Mouse (Mus musculus): ENCODE results near the gene Camsap1. TPM values are rescaled to one million over a fixed set of nuclear protein-coding genes. Genes with fewer than 3 reads are reported as not detected.

Camsap1 gene
- 4.2 and 12.4 TPM in 2 replicates for polyA plus RNA-seq (2012; ENCODE audit: low replicate concordance)

DNA sequence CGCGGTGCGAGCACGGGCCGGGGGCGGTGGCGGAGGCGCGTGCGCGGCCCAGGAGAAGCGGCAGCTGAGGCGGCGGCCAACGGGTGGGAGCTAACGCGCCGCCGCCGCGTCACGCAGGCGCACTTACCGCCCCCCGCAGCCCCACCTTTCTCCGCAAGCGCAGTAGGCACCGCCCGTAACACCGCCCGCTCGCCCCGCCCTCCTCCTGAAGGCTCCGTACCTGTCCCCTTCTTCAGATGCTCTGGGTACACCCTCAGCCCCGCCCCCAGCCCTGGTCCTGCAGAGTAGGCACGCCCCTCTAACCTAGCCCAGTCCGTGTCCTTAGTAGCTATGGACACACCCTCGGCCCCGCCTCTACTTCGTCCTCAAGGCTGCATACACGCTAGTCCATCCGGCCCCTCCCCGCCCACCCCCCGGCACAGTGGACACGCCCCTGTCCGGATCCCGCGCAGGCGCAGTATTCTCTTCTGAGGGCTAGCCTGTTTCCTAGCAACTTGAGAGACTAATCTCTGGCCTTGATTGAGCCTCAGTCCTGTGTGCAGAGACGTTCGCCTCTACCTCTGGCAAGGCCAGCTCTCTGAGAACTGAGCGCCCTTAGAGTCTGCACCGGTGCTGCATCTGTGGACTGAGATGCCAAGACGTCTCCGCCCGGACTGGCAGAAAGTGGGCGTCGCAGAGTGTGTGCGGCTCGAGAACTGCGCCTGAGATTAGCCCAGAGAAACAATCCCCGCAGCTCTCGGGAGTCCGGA is at the start of gene Camsap1:
Camsap1 (minus strand) TSS at position 124 of the 749 bp plus-strand sequence.

DNA sequence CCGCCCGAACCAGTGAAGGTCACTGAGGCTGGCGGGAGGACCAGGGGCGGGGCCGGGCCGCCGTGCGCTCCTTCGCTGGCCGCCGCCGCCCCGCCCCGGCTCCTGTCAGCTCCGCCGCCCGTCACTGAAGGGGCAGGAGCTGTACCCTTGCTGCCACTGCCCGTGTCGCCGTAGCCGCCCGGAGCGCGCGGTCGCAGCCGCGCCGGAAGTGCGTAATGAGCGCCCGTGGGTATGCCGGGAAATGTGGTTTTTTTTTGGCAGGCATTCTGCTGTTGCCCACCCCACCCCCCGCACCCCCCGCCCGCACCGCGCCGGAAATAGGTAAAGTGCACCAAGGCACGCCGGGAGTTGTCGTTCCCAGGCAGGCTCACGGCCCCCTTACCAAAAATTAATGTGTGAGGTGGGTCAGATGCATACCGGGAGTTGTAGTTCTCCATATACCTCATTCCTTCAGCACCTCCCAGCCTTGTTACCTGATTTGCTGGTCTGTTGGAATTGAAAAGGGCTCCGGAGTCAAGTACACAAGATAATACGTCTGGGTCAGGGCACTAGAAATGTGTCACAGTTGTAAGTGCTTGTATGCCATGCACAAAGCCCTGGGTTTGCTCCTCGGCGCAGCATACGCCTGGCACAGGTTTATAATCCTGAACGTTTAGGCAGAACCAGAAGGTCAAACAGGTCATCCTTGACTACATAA is 38.6 kb upstream of the Camsap1 start, which contains the start of gene Ubac1:
Ubac1 (minus strand) TSS at position 187 of the 697 bp plus-strand sequence.

Other genes starting within 250 kb of the Camsap1 start
- gene Obp2b, start 246.3 kb downstream of the Camsap1 start, polyA plus RNA-seq (2012; ENCODE audit: low replicate concordance), result not detected in 2 replicates
- not detected in 2 replicates for gene Lcn3, start 217.7 kb downstream of the Camsap1 start, polyA plus RNA-seq (2012; ENCODE audit: low replicate concordance)
- not detected in 2 replicates for gene Lcn11, start 206.3 kb downstream of the Camsap1 start, polyA plus RNA-seq (2012; ENCODE audit: low replicate concordance)
- not detected in 2 replicates for gene Gm13539, start 201.0 kb downstream of the Camsap1 start, polyA plus RNA-seq (2012; ENCODE audit: low replicate concordance)
- gene Glt6d1, start 167.4 kb downstream of the Camsap1 start, polyA plus RNA-seq (2012; ENCODE audit: low replicate concordance), result not detected in 2 replicates
- gene Lcn9, start 160.1 kb downstream of the Camsap1 start, polyA plus RNA-seq (2012; ENCODE audit: low replicate concordance), result not detected in 2 replicates
- gene Sohlh1, start 136.0 kb downstream of the Camsap1 start, polyA plus RNA-seq (2012; ENCODE audit: low replicate concordance), result not detected in 2 replicates
- gene Kcnt1, start 119.5 kb downstream of the Camsap1 start, polyA plus RNA-seq (2012; ENCODE audit: low replicate concordance), result 0.08 TPM in 1 of 2 replicates, not detected in the other
- 331 and 343 TPM in 2 replicates for gene Ubac1, start 38.5 kb upstream of the Camsap1 start, polyA plus RNA-seq (2012; ENCODE audit: low replicate concordance)
- gene Nacc2, start 139.9 kb upstream of the Camsap1 start, polyA plus RNA-seq (2012; ENCODE audit: low replicate concordance), result 7.1 and 13.9 TPM in 2 replicates
- 0.14 TPM in 1 of 2 replicates, not detected in the other for gene Lhx3, start 225.0 kb upstream of the Camsap1 start, polyA plus RNA-seq (2012; ENCODE audit: low replicate concordance)